Mouse (Mus musculus) ES-CJ7 (cell line): Measurements from ENCODE around the gene Lmo2.

ENCODE experiments used
- DNase-seq: peaks from one replicate; pipeline ENCODE4 v3.0.0; 2011; ENCODE audit warnings: low read depth, low spot score

The Lmo2 gene

DNA sequence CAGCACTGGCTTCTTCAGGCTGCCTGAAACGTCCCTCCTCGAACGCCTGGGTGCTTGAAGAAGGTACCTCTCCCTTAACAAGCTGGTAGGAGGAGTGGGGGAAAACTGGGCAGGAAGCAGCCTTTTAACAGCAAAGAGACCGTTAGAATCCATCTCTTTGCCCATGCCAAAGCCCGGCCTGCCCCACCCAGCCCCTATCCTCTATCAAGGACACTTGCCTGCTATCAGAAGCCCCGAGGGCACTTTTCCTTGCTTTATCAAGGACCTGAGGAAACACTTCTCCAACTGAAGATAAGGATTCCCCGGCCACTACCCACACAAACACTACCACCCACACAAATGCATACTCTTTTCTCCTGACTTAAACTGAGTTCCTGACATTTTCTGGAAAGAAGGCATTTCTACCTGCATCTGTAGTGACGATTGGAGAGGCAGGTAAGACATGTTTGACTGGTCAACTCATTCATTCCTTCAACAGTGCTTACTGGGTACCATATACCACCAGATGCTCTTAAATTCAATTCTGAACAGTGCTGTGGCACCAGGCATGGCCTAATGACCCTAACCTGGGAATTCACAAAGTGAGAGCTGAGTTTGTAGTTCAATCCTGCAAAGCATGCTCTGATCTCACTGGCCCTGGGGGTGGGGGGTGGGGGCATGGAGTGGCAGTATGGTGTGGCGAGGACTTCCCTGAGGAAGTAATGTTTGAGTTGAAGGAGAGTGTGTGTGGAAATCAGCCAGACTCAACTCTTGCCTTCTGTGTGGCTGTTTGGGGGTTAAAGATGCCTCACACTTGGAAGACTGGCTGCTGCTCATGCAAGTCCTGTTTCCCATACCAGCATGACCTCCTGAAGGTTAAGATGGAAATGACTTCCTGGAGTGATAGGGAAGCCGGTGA, at the start of gene Lmo2:
Lmo2 (plus strand) TSS at position 338 of the 898 bp plus-strand sequence.
- no peak for DNase-seq

DNA sequence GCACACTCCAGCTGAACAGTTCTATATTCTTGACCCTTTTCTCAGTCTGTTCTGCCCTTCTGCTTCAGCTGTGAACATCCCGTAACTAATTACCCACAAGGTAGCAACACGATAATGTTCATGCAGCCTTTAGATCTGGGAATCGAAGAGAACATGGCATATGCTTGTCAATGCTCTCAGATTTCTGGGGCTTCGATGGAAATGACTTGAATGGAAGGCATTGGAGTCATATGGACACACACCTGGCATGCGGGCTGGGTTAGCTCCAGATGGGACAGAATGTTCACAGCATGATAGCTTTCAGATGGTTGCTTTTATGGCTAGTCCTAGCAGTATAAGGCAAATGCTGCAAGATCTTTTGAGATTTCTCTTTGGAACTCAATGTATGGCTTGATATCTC, 47.2 kb upstream of the Lmo2 start:
- no peak for DNase-seq

DNA sequence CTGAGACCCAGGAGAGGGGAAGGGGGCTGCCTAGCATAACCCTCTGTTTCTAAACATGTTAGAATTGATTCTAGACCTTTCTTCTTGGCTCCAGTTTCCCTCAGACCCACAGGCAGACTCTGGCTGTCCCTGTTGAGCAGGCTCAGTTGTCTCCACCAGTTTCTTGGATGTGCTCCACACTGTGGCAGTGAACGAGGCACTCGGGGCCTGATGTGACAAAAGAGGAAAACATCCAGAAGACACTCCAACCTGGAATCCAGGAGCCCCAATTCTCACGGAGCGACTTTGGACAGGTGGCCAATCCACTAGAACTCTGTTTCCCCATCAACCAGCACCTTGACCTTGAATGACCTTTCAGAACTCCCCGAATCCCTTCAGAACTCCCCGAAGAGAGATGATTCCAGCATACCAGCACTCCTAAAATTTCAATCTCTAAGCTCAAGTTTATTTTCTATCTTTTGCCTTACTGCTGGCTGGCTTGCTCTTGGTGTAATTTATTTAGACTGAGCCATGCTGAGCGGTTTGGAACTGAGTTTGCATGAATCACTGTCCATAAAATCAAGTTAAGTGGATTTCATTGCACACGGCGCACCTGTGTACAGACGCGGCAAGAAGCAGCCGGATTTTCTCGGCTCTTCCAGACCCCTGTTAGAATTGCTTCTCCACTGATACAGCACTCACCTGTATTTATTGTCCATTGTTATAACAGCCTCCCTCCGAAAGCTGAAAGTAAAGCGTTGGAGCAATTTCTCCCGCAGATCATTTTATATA, 45.1 kb upstream of the Lmo2 start:
- no peak for DNase-seq

DNA sequence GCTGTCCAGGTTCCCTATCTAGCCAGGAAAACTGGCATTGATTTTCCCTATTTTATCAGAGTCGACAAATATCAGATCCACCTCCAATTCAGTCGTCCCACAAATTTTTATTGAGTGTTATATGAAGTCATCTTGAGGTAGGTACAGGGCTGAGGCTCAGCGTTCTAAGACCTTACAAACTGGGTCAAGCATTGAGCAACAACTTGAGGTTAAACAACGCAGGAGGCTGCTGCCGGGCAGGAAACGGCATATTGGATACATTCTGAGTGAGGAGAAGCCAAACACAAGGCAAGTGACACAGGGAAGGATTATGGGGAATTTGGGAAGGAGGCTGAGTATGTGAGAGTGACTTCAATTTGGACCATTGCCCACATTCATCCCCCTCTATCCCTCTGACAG, 44.5 kb upstream of the Lmo2 start:
- DNase-seq: no peak

DNA sequence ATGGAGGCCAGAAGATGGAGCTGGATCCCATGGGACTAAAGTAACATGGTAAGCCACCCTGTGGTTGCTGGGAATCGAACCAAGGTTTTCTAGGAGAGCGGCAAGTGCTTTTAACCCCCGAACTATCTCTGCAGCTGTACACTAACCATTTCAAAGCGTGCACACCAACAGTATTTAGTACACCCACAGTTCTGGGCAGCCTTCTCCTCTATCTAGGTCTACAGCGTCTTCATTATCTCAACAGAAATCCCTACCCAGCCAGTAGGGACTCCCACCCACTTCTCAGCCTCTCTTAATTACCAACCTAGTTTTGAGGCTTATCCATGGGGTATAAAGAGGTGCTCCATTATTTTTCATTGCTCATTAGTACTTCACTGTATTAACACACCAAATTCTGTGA, 41.7 kb upstream of the Lmo2 start:
- DNase-seq: no peak

DNA sequence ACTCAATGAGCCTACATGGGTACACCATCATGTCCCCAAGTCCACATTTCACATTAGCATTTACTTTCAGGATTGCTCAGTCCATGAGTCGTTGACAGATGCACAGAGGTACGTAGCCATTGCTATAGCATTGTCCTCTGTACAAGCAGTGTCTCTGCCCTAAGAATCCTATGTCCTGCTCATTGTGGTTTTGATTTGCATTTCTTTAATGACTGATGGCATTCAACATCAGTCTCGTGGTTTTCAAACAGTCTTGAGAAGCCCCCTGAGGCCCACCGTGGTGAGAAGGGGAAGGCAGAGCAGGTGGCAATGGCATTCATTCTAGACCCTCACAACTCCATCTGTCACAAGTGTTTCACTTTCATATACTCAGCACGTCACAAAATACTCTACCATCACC, 40.4 kb upstream of the Lmo2 start:
- DNase-seq: no peak

DNA sequence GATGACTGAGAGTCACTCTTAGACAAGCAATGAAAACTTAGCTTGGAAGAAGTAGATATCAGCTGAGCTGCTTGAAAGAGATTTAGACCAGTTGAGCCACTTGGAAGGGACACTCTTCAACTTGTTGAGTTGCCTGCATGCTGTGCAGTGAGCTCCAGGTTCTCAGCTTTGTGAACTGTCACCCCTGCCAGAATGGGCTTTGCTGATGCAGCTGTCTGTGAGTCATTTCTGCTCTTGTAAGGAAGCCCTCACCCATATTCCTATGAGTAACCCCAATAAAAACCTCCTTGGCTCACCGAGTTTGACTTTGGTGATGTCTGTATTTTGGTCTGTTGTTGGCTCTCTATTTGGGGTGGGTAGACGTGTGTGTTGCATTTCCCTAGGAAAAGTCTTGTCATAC, 39.4 kb upstream of the Lmo2 start:
- DNase-seq: no peak

DNA sequence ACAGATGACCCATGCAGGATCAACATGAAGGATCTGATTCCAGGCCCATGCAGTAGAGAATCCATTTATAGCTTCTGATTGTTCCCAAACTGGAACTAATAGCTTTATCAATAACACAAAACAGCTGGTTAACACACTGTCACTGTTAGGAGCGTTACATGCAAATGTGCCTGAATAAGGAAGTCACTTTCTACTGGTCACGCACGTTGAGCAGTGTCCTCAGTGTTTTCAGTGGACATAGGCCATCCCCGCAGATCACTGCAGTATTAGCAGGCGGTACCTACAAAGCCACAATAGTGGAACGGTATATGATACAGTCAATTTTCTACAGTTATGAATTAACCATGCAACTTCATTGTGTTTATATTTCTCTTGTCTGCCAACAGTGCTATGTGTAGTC, 38.3 kb upstream of the Lmo2 start:
- no peak for DNase-seq

DNA sequence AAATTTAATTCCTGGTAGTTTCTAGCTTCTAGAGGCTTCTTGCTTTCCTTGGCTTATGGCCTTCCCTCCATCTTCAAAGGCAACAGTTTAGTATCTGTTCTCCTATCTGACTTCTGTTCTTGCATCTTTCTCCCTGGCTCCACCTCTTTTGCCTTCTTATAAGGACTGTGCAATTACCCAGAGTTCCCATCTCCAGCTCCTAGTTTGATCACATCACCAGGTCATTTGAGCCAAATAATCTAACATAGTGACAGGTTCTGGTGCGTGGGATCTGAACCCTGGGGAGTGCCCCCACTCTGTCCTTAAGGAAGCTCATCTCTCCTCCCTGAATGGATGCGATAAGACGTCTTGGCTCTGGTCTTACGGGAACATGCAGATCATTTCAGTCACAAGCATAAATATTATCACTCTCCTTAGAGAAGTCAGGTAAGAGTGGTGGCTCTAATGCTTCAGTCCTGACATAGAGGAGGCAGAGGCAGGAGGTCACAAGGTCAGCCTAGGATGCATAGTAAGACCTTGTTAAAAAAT, 31.1 kb upstream of the Lmo2 start:
- no peak for DNase-seq

DNA sequence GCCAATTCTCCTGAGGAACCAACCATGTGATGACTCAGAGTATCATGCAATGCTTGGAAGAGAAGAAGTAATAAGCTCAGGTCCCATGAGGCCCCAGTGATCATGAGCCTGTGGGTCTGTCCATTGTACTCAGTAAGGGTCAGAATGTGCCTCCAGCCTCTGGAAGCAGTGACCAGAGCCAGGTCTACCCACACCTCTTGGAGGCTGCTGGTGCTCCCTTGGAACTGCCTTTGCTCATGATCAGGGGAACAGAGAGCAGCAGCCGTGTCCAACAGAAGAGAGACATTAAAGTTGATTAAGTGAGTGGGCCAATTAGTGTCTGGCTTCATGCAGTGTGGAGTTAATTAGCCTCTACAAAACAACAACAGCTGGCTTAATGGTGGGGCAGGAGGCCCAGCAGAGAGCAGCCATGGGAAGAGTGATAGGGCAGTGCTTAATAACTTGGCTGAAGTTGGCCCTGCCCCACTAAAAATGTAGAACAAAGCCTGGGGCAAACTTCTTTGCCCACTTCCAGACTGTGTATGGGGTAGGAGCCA, 30.1 kb upstream of the Lmo2 start:
- no peak for DNase-seq

DNA sequence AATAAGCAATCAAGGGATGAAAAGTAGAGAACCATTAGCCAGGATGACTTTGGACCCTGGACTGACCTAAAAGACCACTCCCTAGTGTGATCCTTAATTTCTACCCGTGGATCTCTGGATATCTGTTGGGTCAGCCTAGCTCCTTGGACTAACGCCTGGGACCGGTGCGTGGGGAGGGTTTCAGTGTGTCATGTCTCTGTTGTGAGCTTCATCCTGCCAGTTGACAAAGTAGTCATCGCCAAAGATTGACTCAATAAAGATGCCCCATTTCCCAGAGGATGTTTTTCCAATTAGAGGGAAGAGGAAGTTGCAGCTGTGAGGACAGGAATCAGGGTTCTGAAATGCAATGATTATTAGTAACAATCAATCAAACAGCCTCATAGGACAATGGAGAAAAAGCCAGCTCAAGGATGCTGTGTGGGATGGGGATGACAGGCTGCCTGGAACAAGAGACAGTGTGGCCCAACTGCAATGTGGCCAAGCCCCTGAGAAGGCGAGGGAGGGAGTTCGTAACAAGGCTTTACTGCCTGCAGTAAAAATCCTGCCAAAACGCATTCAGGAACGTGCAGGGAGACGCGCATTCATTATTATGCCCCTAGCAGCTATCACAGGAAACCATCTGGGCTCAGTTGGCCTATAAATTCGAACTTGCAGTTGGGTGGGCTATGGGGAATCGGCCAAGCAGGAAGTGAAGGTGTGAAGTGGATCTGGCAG, 27.3 kb upstream of the Lmo2 start:
- no peak for DNase-seq

DNA sequence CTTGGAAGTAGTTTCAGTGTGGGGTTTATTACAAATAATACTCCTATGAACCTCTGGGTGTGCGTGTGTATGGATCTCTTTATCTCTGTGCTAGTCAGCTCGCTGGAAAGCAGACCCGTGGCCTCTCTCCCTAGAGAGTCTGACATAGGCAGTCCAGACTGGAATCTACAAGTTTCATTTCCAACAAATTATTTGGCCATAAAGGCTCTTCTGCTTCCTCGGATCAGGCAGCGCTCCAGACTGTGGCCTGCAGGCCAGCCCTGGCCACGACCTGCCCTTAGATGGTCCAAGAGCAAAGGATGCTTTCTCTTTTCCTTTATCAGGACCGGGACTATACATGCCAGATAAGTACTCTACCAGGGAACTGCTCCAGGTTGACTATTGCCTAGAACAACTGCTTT, 26.3 kb upstream of the Lmo2 start:
- DNase-seq: no peak

DNA sequence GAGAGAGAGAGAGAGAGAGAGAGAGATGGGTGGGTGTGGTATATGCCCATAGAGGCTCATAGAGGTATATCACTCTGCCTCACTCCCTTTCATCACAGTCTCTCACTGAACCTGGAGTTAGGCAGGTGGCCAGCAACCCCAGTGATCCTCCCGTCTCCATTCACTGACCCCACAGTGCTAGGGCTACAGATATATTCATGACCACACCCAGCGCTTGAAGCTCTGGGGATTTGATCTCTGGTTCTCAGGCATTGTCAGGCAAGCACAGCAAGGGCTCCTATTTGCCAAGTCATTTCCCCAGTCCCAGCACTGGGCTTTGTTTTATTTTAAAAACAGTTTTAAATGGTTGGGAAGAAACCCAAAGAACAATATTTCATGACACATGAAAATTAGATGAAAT, 25.8 kb upstream of the Lmo2 start:
- no peak for DNase-seq

DNA sequence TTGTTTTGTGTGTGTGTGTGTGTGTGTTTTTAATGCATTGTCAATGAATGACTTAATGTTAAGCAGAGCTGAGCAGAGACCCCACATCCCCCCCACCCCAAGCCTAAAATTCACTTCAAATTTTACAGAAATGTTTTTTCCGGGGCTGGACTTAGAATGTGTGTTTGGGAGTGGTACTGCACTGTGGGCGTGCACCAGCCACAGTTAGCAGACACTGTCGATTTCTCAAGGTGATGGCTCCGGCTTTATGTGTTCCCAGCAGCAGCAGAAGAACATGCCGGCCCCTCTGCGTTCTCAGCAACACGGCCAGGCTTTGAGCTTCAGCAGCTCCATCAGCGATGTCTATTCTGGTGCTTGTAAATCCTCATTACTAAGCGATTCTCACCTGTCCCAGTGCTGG, 25.3 kb upstream of the Lmo2 start:
- no peak for DNase-seq

DNA sequence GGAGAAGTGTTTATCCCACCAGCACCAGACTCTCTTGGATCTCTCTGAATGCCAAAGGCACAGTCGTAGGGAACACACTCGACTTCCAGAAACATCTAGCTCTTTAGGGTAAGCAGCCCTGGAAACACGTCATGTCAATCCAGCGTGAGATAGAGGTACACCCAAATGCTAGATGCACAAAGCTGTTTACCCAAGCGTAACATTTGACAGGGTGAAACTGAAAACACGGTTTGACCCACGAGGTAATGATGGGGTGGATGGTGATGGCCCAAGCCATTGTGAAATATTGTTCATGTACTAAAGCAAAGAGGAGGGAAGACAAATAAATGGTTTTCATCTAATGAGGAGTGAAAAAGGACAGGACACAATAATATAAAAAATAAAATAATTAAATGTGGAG, 23.5 kb upstream of the Lmo2 start:
- no peak for DNase-seq

DNA sequence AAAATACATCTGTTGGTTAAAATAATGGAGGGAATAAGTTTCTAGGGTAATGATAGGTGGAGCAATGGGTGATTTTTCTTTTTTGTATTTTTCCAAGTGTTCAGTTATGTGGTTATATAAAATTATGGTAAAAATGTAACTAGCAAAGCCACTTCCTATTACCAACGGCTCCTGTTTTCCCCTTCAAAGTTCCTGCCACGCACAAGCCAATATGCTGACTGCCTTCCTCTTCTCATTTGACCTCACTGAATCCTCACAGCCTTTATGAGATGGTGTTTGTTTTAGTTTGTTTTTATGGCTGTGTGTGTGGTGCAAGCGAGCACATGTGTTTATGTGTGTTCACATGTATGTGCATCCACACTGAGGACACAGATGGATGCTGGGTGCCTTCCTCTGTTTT, 23.1 kb upstream of the Lmo2 start:
- no peak for DNase-seq

DNA sequence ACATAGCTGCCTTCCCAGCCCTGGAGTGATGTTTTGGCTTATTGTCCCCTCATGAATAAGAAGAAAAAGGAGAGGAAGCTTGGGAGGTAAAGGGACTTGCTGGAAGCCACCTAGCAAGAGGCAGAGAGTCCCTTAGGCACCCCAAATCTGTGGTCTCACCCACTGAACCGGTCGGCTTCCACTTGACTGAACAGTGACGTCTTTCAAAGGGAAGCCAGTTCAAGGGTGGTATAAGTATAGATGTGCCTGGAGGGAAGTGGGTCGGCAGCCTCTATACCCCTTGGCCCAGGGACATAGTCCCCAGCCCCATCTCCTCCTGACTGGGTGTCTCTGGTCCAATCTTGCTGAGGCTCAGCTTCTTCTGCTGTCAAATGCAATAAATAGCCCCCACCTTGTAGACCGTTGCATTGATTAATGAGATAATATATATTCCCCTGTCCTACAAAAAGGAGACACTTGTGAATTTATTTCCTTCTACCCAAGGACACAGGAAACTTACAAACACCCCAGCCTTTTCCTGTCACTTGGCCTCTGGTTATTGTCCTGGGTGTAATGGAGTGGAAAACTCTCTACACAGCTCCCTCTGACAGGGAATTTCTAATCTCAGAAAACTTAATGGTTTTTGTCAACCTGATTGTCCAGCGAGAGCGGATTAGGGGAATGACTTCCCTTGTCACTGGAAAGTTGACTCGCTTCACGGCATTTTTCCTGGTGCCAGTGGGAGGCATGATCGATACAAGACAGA, 21.9 kb upstream of the Lmo2 start:
- no peak for DNase-seq

DNA sequence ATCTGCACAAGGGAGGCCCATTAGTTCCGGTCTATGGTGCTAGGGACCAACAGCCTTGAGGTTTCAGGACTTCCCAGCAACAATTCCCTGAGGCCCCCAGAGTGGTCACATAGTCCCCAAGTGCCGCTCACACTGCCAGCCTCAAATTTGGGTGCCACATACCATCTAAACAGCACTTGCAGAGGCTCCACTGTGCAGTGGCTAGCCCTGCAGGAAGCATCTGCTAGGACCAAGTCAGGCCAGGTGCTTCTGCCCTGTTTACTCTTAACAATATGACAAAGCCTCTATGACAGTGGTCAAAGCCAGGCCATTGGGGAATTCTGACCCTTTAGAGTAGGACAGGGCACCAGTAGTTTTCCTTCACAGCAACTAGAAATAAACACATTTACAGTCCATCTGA, 21.1 kb upstream of the Lmo2 start:
- DNase-seq: no peak

DNA sequence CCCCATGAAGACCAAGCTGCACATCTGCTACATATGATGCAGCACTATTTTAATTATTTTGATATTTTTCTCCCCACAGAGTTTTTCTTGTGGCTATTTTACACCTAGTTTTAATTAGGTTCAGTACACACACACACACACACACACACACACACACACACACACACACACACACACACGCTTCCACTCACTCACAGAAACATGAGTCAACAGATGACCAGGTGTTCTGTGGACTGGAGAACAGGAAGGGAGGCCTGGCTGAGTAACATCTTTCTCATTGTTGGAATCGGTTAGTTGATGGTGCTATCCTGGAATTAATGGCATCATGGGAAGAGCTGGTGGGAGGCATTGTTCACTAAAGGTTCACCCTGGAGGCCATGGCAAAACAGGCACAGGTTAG, 20.1 kb upstream of the Lmo2 start:
- no peak for DNase-seq

DNA sequence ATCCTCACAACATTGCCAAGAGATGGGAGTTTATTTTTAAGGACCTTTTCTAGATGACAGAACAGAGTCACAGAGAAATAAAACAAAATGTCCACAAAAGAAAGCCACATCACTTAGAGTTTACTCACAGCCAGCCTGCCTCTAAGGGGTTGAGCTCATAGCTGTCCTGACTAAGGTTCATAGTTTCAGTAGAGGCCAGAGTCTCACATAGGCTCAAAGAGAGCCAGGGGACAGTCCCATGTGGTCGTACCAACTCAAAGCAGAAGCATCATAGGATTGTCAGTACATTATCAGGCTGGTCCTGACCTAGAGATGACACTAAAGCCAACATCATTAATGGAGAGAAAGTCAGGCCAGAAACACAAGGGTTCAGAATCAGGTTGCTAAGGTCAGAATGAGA, 19.2 kb upstream of the Lmo2 start:
- DNase-seq: no peak

DNA sequence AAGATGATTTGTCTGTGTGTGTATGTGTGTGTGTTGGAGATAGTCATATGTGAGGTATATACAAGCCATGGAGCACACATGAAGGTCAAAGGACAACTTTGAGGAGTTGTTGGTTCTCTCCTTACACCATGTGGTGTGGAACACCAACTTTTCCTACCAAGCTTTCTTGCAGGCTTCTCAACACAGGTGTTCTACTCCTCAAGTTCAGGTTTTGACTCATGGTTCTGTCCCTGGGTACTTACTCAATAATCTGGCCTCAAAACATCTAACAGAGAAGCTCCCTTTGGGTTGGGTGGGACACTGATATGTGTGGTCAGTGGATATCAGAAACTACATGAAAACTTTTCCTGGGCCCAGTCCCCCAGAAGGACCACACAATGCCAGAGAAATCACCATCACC, 18.8 kb upstream of the Lmo2 start:
- DNase-seq: no peak
